Mouse (Mus musculus): ENCODE measurements at regions not wholly inside any gene's neighbourhood (a gene's known extent, or its start where the extent isn't known, plus 50 kb on each side); places are given as distances from the start of the nearest gene placed in this dataset.
A peak's percentile ranks its signal among the peaks of the same experiment; 100 is the strongest.

DNA sequence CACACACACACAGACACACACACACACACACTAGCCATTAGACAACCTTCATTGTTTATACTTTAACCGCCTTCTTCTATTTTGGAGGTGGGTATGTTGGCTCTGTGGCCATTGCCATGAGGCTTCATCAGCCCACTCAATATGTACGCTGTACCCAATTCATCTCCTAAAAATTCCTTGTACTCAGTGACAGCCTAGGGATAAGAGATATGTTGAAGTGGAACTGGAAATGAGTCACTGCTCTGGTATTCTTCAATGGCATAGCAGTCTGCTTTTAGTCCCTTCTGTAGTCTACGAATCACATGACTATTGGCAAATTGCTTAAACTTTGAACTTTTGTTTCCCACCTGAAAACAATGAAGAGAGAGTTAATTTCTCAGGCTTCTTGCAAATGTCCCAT is 349.6 kb upstream of the Got2 start:
- ATAC-seq (ENCODE audit: low FRiP score, low read depth): no peak
- WGBS: 98% methylated on average over 3 of the region's 3 CpGs

DNA sequence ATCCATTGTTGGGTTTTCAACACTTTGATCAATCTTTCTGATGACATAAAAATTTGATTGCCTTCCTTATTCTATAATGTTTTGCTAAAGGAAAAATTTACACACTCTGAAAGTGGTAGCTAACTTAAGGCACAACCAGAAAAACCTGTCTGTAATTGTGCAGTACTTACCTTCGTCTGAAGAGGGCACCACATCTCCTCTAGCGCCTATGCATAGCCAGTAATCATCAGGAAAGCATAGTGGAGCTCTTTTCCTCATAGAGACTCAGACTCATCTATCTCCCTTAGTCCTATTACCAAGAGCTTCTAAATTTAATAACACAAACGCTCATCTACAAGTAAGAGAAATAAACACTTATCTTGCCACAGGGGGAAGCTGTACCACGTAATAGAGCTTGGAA is 342.1 kb upstream of the Got2 start:
- Histone ChIP-seq H3K27me3 (no peaks in the 10 kb centered on the region), H3K27ac (replicated peaks) (no peak overlapping the region), H3K9ac (replicated peaks) (no peak overlapping the region), H3K4me2 (replicated peaks) (no peak overlapping the region), H3K4me1 (no peaks in the 10 kb centered on the region), H3K4me3 (no peak overlapping the region), H3K9me3 (no peaks in the 10 kb centered on the region), H3K36me3 (no peaks in the 10 kb centered on the region)
- 0 out of 2 replicates have a peak, but pooled peaks have one; percentile 41 for ATAC-seq (ENCODE audit: low FRiP score, low read depth)
- 37% methylated on average over 4 of the region's 4 CpGs for WGBS

More for the DNA sequence above, 349.6 kb upstream of the Got2 start:
- Histone ChIP-seq H3K36me3 (no peaks in the 10 kb centered on the region), H3K4me2 (replicated peaks) (no peak overlapping the region), H3K9ac (replicated peaks) (no peak overlapping the region), H3K4me3 (no peak overlapping the region), H3K27me3 (no peaks in the 10 kb centered on the region), H3K4me1 (no peaks in the 10 kb centered on the region), H3K27ac (replicated peaks) (no peak overlapping the region), H3K9me3 (no peaks in the 10 kb centered on the region)
